Mouse (Mus musculus): ENCODE results near the gene 4933402D24Rik.

4933402D24Rik gene

DNA sequence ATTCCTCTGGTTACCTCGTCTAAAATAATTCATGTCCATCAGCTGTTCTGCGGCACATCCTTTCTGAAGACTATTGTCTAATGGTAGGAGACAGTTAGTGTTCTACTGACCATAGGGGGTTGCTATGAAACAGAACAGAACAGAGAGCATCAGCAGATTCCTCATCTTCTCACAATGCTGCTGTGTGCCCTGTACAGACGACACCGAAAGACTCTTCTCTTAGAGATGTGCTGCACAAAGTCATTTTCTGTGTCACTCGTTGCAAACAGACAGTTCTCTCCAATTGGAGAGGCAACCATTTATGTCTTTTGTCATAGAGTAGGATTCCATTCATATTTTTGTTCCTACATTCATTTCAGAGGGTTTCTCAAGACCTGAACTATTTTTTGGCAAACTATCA lies at the start of gene 4933402D24Rik:
TSS of gene 4933402D24Rik (minus strand) at position 101 of the 400 bp plus-strand sequence.
- DNase-seq (ENCODE audit: low spot score) = no peak

DNA sequence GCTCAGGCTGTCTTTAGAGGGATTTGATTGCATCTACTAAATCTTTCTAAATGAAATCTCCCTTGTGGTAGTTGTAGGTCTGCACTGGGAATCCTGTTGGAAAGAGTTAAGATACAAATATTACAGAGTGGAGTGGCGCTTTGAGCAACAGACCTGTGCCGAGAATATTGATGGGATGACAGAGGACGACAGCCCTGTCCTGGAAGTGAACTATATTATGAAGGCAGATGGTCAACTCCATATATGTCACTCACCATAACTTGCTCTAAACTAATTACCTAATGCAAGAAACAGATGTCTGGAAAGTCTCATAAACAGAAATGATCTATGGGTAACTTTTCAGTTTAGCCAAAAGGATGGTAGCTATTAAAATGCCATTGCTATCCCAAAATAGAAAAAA lies 39.5 kb upstream of the 4933402D24Rik start:
- DNase-seq (ENCODE audit: low spot score) = no peak

- DNase-seq (ENCODE audit: low spot score) = no peak
These were observed 36.0 kb upstream of the 4933402D24Rik start for GRCm38 (mm10) chr1:63805095-63805494.

DNA sequence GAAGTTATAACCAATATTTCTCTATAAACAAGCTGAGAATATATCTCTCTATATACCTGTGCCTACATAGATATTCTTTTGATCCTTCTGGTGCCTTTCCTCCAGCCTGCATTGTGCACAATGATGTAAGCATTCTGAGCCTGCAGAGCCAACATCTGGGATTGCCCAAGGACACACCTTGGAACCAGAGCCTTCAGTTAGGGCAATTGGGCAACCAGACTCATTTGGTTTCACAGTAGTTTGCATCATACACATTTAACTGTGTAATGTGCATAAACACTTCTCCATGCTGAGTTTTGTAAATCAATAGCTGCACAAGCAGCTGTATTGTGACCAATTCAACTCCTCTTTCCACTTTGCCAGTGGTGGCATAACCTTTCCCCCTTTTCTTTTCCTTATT lies 25.3 kb upstream of the 4933402D24Rik start:
- no peak for DNase-seq (ENCODE audit: low spot score)

- no peak for DNase-seq (ENCODE audit: low spot score)
These were observed 8.0 kb upstream of the 4933402D24Rik start for GRCm38 (mm10) chr1:63776902-63777630.

- no peak for DNase-seq (ENCODE audit: low spot score)
These were observed 7.3 kb upstream of the 4933402D24Rik start for GRCm38 (mm10) chr1:63776396-63776795.

- DNase-seq (ENCODE audit: low spot score) = no peak
These were observed 1.2 kb upstream of the 4933402D24Rik start for GRCm38 (mm10) chr1:63770309-63770708.

- DNase-seq (ENCODE audit: low spot score) = no peak
These were observed 955 bp downstream of the 4933402D24Rik start for GRCm38 (mm10) chr1:63768112-63768511.

DNA sequence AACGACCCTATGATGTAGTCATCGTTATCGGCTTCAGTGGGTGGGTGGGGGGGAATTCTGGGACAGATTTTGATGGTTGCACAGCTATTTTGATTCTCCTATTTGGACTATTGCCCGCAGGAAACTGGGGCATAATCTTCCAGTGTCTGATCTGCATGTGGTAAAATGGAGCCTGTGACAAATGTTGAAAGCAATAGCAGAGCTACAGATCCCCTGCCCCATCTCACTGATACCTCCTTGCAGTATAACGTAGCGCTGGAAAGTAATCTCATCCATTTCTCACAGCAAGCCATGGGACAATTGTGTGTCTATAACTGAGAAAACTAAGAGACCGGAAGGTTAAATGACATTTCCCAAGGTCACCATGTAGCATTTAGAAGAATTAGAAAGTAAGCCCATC lies 4.7 kb downstream of the 4933402D24Rik start:
- DNase-seq (ENCODE audit: low spot score) = no peak

DNA sequence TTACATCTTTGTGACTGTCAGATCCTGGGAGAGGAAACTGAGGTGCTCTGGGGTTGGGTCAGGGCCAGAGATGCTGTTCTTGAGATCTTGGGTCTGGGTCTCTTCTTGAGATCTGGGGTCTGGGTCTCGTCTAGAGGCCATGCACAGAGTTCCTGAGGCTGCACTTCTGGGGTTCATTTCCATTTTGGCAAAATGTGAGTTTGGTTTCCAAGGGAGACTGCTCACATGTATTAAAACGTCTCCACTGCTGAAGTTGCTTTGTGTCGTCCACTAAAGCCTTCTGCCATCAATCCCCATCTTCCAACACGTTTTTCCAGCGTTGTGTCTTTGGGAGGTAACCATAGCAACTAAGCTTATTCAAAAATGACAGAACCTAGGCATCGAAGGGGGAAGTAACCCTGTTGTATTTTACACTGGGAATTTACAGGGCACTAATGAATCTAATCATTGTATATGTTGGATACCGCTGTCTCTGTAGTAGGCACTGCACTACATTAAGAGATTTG lies 5.1 kb downstream of the 4933402D24Rik start:
- DNase-seq (ENCODE audit: low spot score) = no peak

DNA sequence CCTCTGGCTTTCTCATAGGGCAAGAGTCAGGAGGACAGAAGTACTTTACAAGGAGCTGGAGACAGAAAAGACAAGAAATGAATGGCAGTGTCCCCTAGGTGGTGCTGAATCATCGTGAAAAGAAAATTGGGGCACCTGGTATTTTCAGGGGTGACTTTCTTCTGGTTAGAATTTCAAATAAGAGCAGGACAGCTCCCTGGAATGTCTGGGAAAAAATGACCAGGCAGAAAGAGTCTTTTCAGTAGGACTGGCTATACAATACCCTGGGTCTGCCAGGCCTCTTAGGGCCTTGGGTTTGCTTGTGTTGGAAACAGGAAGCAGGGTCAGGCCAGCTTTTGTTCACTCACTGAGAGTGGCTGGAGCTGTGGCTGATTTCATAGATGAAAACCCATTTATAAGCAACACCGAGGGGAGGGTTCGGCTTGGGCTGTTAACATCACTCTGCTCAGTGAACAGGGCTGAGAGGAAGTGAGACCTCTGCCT lies 5.8 kb downstream of the 4933402D24Rik start:
- DNase-seq (ENCODE audit: low spot score) = no peak

DNA sequence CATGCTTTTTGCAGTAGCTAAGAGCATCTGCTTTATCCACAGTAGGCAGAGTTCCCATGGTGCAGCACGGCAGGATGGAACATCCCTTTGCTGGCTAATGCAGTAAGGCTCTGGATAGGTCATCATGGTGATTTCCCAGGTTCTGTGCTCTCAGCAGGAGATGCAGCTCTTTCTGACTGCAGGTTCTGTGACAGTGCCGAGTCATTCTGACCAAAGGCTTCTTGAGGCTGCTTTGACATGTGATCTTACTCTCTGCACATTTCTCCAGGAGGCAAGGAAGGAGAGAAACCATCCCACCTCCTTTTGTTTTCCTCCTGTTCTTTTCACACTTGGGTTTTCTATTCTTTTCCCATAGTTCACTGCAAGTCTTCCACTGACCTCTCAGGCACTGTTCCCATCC lies 13.1 kb downstream of the 4933402D24Rik start:
- DNase-seq (ENCODE audit: low spot score) = no peak

DNA sequence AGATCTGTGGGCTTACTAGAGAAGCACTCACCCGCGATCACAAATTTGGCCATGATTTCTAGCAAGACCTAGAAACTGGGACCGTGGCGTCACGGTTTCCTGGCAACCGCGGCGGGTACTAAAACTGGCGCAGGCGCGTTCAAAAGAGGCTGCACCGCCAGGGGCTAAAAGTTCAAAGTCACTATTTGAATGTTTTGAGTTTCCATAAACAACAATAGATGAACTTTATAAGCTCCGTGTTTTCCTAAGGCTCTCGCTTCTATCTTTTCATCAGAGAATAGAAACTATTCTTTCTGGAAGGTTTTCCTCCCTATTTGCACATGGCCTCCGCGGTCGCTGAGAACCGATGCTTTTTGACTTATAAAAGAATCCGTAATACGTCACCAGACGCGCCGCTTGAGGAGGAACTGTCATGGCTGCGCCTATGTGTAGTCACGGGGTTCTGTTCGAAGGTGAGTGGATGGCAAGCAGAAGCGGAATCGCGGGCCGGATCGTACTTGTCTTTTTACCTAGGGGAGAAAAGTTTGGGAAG lies 38.8 kb downstream of the 4933402D24Rik start, which contains the start of the genes Mdh1b and Fastkd2:
TSS of gene Mdh1b (minus strand) at position 79 of the 532 bp plus-strand sequence.
TSS of gene Fastkd2 (plus strand) at position 375 of the 532 bp plus-strand sequence.
- peak; percentile 88 for DNase-seq (ENCODE audit: low spot score)

DNA sequence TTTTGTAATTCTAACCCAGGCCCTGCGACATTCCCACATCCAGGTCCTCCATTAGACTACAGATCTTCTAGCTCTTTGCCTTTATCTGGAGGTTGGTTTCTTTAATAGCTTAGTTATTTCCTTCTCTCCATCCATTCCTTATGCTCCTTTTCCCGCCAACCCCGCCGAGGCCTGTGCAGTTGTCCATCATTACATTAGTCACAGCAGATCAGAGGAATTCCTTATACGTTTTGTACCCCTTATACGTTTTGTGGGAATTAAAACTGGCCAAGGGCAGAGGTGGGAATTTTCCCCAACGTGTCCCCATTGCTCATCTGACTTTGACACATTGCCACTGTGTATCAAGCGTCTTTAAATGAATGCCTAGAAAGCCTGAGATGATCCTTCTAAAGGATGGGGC lies 39.3 kb downstream of the 4933402D24Rik start:
- DNase-seq (ENCODE audit: low spot score) = no peak

DNA sequence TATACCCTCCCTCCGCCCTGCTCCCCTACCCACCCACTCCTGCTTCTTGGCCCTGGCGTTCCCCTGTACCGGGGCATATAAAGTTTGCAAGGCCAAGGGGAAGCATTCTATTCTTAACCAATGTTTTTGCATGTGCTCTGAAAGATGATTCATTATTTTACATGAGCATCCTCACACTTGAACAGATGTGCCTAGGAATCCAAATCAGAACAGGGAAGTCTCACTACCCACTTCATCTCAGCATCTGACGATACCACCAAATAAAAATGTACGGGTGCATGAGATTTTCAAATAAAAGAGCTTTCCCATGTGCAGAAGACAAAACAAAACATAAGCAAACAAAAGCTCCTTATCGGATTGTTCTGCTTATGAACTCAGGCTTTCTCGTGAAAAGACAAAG lies 48.9 kb downstream of the 4933402D24Rik start:
- no peak for DNase-seq (ENCODE audit: low spot score)

- DNase-seq (ENCODE audit: low spot score) = no peak
These were observed 60.2 kb downstream of the 4933402D24Rik start for GRCm38 (mm10) chr1:63708876-63709275.

- DNase-seq (ENCODE audit: low spot score) = no peak
These were observed 63.3 kb downstream of the 4933402D24Rik start for GRCm38 (mm10) chr1:63705733-63706132.

All from c-Kit-positive CD71-positive TER-119-positive erythroid progenitor cells, embryonic 14.5 days (primary cell).